Mouse (Mus musculus) urinary bladder, postnatal 14 days (tissue): ENCODE data around the gene Krtap4-2.

Source experiments
- DNase-seq: peaks from one replicate; pipeline ENCODE4 v3.0.0; 2021; ENCODE audit warnings: low spot score

Gene Krtap4-2

GRCm38 (mm10) chr11:99585096-99585495 is 49.8 kb downstream of the Krtap4-2 start:
- DNase-seq: no peak
